Mouse (Mus musculus): ENCODE results near the gene Ttyh1. TPM values are rescaled to one million over a fixed set of nuclear protein-coding genes. Genes with fewer than 3 reads are reported as not detected.

The Ttyh1 gene
- 1 to 10 TPM; 4.7 to 5.3 TPM for total RNA-seq (2021)
- long read RNA-seq, experiment 1, full-length matches to known transcripts, result 2 of 4 reads
- long read RNA-seq, experiment 1, partial matches to known transcripts, result 2 of 4 reads
- long read RNA-seq, experiment 1, other reads (novel, unspliced or antisense), result 0 of 4 reads
- long read RNA-seq, experiment 2, full-length matches to known transcripts, result 3 of 3 reads
- long read RNA-seq, experiment 2, partial matches to known transcripts, result 0 of 3 reads
- long read RNA-seq, experiment 2, other reads (novel, unspliced or antisense), result 0 of 3 reads

DNA sequence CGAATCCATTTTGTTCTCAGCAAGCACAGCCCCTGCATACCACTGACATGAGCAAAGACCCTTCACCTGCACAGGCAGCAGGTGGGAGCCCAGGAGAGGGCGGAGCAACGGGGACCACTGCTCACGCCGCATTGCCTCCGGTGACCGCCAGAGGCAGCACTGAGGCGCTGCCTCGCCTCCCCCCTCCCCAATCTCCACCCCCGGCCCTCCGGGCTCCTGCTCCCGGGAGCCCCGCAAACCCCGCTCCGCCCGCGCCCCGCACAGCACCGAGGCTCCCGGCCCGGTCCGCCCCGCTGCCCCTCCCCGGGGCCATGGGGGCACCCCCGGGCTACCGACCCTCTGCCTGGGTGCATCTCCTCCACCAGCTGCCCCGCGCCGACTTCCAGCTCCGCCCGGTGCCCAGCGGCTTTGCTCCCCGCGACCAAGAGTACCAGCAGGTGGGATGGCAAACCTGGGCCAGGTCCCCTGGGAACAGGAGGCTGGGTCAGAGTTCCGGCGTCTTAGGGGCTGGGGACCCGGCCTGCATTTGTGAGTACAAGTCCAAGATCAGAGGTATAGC, at the start of gene Ttyh1:
Gene Ttyh1 (plus strand): TSS at position 65 of the 559 bp plus-strand sequence.
- no peak for DNase-seq

DNA sequence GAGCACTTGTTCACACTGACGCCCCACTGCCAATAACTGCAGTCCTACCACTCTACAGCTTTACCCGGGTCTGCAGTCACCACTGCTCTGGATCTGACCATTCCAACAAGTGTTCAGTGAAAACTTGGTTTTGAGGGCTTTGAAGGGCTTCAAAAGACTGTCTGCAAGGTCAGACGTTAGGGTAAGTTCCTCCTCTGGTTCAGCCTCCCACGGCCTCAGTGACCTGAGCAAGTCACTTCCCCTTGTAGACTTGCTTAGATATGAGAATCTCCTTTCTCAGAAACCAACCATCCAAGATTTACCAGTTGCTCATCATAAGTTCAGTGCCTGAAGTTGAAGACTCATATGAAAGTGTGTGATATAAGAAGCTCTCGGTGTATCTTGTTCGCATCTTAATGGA, 48.1 kb upstream of the Ttyh1 start:
- no peak for DNase-seq

DNA sequence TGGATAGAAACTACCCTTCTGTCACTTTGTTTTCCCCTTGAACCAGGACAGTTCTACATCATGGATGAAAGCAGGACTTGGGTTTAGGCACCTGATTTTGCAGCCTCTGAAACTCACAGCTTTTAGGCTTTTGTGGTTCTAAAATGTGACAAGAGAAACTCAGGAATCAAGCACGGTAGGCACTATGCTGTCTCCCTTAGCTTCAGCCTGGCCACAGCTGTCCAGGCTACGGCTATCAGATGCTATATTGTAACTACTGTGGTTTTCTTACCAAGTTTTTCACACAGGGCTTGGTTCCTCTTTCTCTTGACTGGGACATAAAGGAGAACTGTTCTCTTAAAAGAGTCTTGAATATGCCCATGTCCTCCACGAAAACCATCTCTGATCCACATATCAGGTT, 46.1 kb upstream of the Ttyh1 start:
- no peak for DNase-seq

DNA sequence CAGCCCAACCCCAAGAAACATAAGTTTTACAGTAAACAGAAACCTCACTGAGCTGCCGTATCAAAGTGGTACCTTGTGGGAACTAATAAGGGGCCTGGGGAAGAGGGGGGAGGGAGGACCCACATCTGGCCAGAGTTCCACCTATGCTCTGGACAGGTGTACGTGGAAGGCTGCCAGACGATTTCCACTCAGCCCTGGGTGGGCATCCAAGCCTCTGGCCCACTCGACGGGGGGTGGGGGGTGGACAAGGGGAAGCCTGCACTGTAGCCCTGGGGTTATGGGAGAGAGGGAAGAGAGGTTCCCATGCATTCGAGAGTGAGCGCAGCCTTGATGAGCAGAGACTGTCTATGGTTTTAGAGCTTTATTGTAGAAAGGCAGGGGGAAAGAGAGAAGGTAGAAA, 39.7 kb upstream of the Ttyh1 start:
- no peak for DNase-seq

DNA sequence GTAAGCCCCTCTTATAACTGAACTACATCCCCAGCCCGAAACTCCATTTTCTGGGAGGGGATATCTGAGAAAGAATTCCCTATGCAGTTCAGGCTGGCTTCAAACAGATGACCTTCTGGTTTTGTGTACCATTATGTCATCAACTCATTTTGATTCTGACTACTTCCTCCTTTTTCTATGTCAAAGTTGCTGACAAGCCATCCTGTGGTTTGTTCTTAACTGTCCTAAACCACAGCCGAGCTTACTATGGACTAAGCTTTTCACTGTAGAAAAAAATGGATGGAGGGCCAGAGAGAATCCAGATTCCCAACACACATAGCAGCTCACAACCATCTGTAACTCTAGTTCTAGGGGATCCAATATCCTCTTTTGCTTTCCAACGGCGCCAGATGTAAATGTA, 38.7 kb upstream of the Ttyh1 start:
- DNase-seq, result no peak

DNA sequence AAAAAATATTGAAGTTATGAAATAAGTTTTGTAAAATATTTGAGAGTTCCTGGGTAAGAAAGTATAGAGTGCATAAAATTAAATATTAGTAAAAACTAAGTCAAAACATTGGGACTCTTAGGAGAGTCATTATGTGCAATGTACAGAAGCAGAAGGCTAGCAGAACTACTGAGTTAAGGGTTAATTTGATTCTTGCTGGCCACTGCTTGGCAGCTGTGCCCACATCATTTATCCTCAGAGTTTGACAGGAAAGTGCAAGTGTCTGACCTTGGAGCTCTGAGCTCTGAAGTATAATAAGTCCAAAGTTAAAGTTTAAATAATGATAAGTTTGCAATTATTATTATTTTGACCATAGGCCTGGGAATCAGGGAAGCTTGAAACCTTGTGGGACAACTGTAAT, 37.5 kb upstream of the Ttyh1 start:
- no peak for DNase-seq

DNA sequence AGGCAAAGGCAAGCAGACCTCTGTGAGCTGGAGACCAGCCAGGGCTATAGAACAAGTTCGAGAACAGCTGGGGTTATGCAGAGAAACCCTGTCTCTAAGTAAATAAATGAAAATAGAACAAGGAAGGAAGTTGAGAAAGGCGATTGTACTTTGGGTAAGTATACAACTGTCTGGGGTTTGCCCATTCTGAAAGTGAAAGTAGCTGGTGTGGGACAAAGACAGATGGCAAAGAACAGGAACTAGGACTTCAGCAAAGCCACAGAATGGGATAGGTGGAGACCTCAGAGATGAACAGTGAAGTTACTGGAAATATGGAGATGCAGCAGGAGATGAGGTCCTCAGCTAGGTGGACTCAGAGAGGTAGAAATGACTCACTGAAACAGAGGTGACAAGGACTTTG, 36.4 kb upstream of the Ttyh1 start:
- DNase-seq, result no peak

DNA sequence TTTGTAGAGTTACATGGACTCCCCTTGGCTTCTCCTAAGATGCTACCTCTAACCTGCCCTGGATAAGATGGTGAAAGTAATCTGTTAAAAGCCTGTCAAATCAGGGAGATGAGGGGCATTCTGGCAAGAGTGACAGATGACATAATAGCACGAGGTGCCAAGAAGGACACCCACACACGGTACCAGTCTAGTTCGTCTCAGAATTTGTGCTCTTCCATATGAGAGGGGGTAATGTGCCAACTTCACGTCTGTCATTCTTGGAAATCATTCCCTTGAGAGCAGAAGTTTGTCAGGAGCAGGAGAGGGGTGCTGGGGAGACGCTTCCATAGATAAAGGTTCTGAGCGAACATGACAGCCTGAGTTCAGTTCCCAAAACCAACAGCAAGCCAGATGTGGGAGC, 35.0 kb upstream of the Ttyh1 start:
- DNase-seq, result no peak

DNA sequence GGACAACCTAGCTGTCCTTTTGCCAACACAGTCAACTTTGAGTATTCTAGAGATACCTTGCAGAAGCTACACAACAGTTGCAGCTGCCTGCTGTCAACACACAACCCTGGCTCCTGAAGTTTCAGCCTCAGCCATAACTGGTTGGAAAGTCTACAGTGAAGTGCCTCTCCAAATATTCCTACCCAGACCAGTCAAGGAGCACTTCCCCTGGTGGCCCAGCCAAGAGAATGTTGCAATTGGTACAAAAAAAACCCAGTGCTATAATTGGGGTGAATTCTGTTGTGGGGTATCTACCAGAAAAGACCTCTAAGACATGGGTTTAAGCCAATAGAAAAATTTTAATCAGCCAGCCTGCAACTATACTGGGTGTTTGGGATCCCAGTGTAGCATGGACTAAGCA, 33.6 kb upstream of the Ttyh1 start:
- DNase-seq, result no peak

DNA sequence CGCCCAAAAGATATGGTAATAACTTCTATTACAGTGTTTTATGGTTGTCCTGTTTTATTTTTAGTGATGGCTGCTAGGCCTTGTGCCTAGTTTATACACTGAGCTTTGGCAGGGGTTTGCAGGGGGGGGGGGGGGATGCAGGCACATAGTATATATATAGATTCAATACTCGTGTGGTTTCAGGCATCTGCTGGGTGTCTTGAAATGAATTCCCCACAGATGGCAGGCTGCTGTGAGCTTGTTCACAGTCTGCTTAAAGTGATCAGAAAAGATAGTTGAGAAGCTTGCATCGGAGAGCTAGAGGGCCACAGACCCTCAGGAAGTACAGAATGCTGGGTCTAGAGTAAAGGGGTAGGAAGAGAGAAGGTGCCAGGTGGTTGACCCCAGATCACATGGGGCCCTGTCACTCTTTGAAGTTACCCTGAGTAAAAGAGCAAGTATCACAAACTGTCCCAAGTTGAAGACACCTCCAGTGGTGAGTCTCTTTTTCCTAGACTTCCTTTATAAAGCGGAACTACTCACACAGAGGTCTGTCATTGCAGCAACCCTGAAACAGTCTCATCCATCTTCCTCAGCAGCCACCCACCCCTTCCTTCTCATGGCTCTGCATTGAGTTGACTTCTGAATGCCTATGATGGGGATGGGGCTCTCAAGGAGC, 31.8 kb upstream of the Ttyh1 start:
- no peak for DNase-seq

DNA sequence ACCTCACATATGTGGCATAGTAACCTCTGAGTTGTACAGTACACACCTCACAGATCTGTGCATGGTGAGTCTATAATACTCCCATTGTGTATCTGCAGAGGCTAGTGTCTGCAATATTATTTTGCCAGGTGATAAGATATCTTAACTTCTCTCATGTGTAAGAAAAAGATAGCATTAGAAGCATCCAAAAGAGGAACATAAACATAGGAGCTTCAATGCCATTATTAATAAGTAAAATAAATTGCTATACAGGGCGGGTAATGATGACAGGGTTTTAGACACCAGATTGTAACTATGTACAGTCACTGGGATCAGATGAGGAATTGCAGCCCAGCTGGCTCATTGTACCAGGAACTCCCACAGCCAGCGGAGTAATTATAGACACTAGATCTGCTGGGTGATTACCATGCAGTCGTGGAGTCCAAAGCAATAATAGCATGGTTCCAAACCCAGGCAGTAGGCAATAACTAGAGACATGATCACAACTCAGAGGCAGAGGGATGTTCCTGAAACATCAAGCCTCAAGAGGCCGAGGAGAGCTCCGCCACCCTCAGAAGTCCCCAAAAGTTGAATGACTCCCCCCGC, 31.2 kb upstream of the Ttyh1 start:
- DNase-seq, result no peak

DNA sequence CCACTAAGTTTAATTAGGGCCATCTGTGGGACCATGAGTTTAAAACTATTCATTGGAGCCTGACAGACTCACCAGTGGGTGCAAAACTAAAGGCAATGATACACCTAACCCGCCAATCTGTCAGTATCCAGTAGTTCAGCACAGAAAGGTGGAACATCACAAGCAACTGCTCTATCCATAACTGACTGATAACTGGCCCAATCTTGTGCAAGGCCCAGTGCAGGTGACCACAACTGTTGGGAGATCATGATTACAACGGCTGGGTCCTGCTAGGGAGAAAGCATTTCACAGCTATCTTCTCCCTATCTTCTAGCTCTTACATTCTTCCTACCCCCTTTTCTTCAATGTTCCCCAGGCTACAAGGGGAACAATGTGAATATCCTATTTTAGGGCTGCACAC, 30.5 kb upstream of the Ttyh1 start:
- DNase-seq, result no peak

DNA sequence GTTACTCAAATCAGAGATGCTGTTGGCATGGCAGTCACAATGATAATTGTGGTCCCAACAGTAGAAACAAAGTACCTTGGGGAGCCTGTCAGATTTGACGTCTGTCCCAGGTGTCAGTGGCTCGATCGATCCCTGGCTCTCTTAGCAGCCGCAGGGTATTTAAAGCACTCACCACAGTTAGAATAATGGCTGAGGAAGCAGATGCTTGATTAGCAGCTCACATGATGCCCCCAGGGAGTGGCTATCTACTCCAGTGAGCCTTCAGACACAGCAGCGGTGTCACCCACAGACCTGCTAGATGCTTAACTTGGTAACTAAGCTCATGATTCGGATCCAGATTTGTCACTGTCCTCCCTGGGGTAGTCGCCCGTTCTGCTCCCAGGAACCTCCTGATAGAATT, 28.0 kb upstream of the Ttyh1 start:
- DNase-seq, result no peak

DNA sequence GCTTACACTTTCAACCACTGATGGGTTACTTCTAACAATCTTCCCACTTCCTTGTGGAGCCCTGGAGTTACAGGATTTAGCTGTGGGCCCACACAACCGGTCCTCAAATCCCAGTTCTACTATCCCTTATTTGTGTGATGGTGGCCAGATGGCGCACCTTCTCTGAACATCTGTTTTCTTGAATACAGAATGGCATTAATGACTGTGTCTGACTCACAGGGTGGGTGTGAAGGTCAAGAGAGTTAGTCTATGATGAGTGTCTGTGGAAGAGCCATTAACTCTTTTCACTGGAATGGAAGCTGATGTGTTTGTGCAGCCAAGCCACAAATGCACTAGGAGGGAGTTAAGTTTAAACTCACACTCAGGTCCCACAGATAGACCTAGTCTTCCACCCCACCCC, 20.9 kb upstream of the Ttyh1 start:
- no peak for DNase-seq

DNA sequence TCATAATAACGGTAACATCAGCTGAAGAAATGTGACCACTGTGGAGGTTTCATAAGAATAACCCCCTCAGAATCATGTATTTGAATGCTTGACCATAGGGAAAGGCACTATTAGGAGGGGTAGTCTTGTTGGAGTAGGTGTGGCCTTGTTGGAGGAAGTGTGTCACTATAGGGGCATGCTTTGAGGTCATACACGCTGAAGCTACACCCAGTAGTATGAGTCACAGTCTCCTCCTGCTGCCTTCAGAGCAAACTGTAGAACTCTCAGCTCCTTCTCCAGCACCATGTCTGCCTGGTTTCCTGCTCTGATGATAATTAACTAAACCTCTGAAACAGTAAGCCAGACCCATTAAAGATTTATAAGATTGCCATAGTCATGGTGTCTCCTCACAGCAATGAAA, 20.4 kb upstream of the Ttyh1 start:
- DNase-seq, result no peak

DNA sequence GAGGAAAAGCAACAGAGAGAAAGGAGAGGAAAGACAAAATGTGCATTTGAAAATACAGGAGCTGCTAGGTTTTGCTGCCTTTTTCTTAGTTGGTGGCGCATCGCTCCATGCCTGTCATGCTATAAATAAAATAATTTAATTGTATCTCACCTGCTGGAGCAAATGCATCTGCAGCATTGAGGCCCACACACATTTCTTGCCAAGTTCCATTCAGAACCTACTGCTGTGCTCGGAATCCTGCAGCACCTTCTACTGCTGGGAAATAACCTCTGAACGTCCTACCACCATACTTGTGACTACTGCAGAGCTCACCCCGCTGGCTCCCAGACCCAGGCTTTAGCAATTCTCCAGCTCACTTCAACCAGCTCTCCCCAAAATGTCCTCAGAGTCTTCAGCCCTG, 18.1 kb upstream of the Ttyh1 start:
- no peak for DNase-seq

DNA sequence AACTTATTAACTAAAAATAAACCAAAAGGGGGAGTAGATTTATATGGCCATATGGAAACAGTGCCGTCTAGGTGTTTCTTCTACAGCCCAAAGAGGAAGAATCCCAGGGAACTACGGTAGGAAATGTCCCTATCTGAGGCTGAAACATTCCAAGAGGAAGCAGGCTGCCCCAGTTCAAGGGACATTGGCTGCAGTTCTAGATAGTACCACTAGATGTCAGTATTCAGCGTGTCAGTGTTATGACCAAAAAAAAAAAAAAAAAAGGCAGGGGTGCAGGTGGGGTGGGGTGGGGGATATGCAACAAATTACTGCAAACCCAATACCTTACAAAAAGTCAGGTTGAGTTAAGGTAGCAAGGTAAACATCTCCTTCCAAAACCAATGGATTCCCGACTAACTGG, 15.8 kb upstream of the Ttyh1 start:
- no peak for DNase-seq

DNA sequence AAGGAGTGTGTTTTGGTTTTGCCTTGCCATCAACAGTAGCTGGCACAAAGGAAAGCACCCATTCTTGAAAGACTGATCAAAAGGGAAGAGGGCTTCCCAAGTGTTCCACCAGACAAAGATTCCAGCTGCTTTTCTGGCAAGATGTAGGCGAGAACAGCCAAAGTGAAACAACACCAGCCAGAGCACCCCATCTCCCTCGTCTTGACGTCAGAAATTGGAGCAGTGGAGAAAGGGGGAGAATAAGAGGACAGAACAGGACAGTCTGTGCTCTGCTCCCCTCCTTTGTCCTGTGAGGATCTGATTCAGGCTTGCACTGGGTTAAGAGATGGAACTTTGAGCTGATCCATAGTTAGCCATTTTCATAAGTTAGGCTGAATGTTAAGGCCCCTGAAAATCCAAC, 7.4 kb upstream of the Ttyh1 start:
- DNase-seq, result no peak

DNA sequence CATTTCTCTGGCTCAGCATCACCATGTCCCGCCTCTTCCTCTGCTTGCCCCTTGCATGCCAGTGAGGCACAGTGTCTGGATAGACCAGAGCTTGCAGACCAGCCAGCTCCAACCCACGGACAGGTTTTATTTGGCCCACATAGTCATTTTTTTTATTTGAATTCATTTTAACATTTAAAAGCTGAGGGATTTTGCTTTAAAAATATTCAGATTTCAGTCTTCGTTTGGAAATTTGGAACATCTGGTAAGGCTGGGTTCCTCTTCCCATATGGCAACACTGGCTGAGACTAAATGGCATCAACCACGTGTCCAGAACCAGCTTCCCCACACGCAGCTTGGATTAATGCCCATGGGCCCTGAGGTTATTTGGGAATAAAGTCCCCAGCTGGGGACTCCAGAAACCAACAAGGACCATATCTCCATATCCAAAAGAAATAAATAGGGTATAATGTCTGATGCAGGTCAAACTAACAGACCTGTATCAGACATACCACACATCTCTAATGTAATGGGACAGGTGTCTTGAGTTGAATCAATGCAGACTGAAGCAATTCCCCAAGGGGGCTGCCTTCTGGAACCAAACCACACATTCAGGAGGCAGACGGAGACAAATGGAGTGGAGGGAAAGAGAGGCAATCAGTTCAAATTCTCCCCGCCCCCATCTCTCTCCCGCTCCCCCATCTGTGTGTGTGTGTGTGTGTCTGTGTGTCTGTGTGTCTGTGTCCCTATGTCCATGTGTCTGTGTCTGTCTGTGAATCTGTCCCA, 2.0 kb upstream of the Ttyh1 start:
- DNase-seq, result no peak

DNA sequence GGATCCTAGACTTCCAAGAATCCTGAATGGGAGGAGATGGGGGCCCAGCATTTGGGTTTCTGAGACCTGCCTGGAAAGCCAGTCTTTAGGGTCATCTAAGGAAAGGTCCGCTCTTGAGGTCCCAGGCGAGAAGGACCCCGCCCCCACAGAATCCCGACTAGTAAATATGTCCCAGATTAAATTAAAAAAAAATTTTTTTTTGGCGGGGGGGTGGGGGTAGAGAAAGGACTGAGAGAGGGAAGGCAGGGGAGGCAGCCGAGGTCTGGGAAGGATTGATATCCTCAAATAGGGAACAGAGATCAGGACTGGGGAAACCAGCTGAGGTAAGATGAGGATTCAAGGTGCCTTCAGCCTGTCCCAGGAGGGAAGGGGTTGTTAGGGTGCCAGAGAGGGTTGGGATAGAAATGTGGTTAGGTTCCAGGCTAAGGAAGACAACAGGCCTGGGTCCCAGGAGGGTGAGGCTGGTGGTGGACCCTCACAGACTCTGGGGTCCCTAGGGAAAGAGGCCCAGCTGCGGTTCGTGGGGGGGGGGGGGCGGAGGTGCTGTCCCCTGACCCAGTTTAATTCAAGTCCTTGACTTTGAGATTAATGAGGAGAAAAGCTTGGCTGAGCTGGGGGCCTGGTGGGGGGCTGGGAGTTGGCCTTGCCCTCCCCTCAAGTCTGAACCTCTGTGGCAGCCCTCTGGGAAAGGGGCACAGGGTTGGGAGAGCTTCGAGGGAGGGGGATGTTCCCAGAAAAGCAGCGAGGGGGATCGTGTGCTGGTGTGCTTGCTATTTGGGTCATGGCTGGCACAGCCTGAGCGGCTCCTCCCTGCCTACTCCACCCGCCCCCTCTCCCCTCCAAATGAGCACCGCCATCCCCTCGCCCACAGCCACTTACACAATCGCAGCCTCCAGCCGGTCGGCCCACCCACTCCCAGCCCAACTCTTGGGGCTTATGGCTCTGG, 1.0 kb downstream of the Ttyh1 start:
- no peak for DNase-seq

DNA sequence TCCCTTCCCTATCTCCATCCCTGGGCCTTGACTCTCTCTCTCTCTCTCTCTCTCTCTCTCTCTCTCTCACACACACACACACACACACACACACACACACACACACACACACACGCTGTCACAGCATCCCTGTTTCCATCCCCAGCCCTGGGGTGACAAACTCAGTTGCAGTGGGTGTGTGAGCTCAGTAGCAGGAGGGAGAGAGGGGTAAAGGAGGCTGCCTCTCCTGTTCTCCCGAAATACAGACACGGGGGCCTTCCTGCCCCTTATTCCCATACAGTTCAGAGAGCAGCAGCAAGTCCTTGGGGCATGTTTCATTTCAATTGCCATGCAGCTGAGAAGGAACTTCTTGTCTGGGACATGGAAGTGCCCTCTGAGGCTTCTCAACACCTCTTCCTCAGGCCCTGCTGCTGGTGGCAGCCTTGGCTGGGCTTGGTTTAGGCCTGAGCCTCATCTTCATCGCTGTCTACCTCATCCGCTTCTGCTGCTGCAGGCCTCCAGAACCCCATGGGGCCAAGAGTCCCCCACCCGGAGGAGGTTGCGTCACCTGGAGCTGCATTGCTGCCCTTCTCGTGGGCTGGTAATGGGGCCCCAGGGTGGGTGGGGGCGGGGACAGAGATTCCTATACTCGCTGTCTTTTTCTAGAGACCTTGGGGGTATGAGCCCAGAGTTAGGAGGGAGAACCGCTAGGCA, 3.0 kb downstream of the Ttyh1 start:
- no peak for DNase-seq
